Mouse (Mus musculus) liver, adult 2 months (tissue): Measurements from ENCODE around the gene 1700123K08Rik.
"Not testable (repeated sequence)": the region's sequence is repeated elsewhere in the genome, so short reads cannot be mapped to it uniquely, and the experiment has no call there.

Source experiments
- CTCF ChIP-seq: fragments of 200-500 bp; IDR thresholded peaks from 2 replicates; pipeline ENCODE4 v1.5.1; 2011; ENCODE audit warnings: low read depth, low read length, control low read depth
- POLR2A ChIP-seq: fragments of 200-500 bp; IDR thresholded peaks from 2 replicates; pipeline ENCODE4 v1.6.1; 2011; ENCODE audit warnings: low read length, control low read depth; ENCODE audit not compliant: insufficient read depth; ENCODE audit errors: extremely low read depth

DNA sequence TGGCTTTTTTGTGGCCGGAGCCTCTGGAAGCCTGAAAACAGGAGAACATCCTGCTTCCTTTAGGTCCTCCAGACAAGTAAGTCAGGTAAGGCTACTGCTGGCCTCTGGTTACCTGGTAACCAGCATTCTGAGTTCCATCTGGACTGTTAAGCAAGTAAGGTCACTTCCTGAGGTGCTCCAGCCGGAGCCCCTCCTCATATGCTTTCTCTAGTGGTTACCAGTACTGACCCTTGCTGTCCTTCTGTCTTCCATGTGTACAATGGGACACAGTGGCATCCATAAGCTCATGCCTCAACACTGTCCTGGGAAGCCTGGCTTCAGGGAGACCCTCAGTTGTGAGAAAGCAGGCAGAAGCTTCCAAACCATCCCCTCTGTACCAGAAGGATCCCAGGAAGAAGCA lies at the start of gene 1700123K08Rik:
- not testable (repeated sequence) for TF ChIP-seq POLR2A, CTCF
